24 mouse cellular contexts compared by ENCODE assay signal in genomic region chr12:55023284-55023683, GRCm38 (mm10). TPM values are rescaled to one million over a fixed set of nuclear protein-coding genes. Genes with fewer than 3 reads are reported as not detected.
DNase-seq lines count a peak whose midpoint lies in the region; ATAC-seq and TF ChIP-seq lines count a peak whose summit lies in the region.
"Had no signal": no experiment of that assay in that cellular context is flagged by ENCODE, and none has a peak within 500 bp of the region (broad histone marks: within the 10 kb centered on the region; RNA-seq: fewer than 3 reads in every experiment).

No protein-coding gene starts in this region.

- no peak overlapping the region for H3K4me3 ChIP-seq in lung, embryonic 14.5 days (ENCODE audit: low read depth, low read length)
- H3K4me3 ChIP-seq in lung, embryonic 16.5 days (ENCODE audit: low read length): no peak overlapping the region
- H3K4me3 ChIP-seq: embryonic facial prominence, embryonic 13.5 days; embryonic facial prominence, embryonic 15.5 days; erythroblast, embryonic 14.5 days; forebrain, embryonic 10.5 days; forebrain, embryonic 12.5 days had no signal

- peak; percentile 26 for DNase-seq in lung, embryonic 14.5 days
- no peak for DNase-seq in lung, postnatal 36 days
- no peak for DNase-seq in lung, adult 18-20 months
- DNase-seq: adrenal gland, adult 2 months; adrenal gland, postnatal 10 days; adrenal gland, postnatal 25 days; cerebellum, adult 11 months; cerebellum, adult 18-20 months; cerebellum, adult 8-10 months; cerebellum, adult 9-11 months; cerebellum, postnatal 14 days; cerebellum, postnatal 36 days; embryo, embryonic 11 days had no signal

- no peak overlapping the region for H3K9ac ChIP-seq in lung, embryonic 14.5 days
- no peak overlapping the region for H3K9ac ChIP-seq in lung, embryonic 16.5 days (ENCODE audit: low read length)
- H3K9ac ChIP-seq: embryonic facial prominence, embryonic 13.5 days; embryonic facial prominence, embryonic 15.5 days; forebrain, embryonic 12.5 days had no signal

- H3K4me2 ChIP-seq in lung, embryonic 14.5 days: no peak overlapping the region
- H3K4me2 ChIP-seq in lung, embryonic 16.5 days (ENCODE audit: low read depth, low read length): no peak overlapping the region
- H3K4me2 ChIP-seq: embryonic facial prominence, embryonic 13.5 days; embryonic facial prominence, embryonic 15.5 days; forebrain, embryonic 12.5 days had no signal

- H3K9me3 ChIP-seq in lung, embryonic 14.5 days (ENCODE audit: low read depth, low read length): no peaks in the 10 kb centered on the region
- H3K9me3 ChIP-seq in lung, embryonic 16.5 days (ENCODE audit: control insufficient read depth, low read length): no peaks in the 10 kb centered on the region
- H3K9me3 ChIP-seq: embryonic facial prominence, embryonic 13.5 days; embryonic facial prominence, embryonic 15.5 days; forebrain, embryonic 10.5 days; forebrain, embryonic 12.5 days had no signal

- no peak overlapping the region for H3K27ac ChIP-seq in lung, embryonic 14.5 days (ENCODE audit: low read depth)
- no peak overlapping the region for H3K27ac ChIP-seq in lung, embryonic 16.5 days (ENCODE audit: low read length)
- H3K27ac ChIP-seq: embryonic facial prominence, embryonic 13.5 days; embryonic facial prominence, embryonic 15.5 days; forebrain, embryonic 10.5 days; forebrain, embryonic 12.5 days had no signal

- no peaks in the 10 kb centered on the region for H3K27me3 ChIP-seq in lung, embryonic 14.5 days (ENCODE audit: insufficient read depth, low read length)
- H3K27me3 ChIP-seq in lung, embryonic 16.5 days (ENCODE audit: control insufficient read depth, insufficient read depth, low read depth, low read length): no peaks in the 10 kb centered on the region
- H3K27me3 ChIP-seq: embryonic facial prominence, embryonic 13.5 days; embryonic facial prominence, embryonic 15.5 days; forebrain, embryonic 12.5 days had no signal

- H3K4me1 ChIP-seq in lung, embryonic 14.5 days (ENCODE audit: insufficient read depth): no peaks in the 10 kb centered on the region
- H3K4me1 ChIP-seq in lung, embryonic 16.5 days (replicated peaks; ENCODE audit: control insufficient read depth, insufficient read depth, low read length): no peaks in the 10 kb centered on the region
- H3K4me1 ChIP-seq: embryonic facial prominence, embryonic 13.5 days; embryonic facial prominence, embryonic 15.5 days; forebrain, embryonic 10.5 days; forebrain, embryonic 12.5 days had no signal

- 68% methylated on average over 2 of the region's 2 CpGs for WGBS in lung, embryonic 14.5 days
- 53% methylated on average over 2 of the region's 2 CpGs for WGBS in lung, embryonic 16.5 days

- TF ChIP-seq CTCF in lung, embryonic 14.5 days (IDR thresholded peaks at IDR 0.05; ENCODE audit: low read depth): no peak

- ATAC-seq in lung, embryonic 14.5 days (ENCODE audit: insufficient read depth): no peak
- peak; percentile 36; the same call in 1 of the 2 replicates for ATAC-seq in lung, embryonic 16.5 days (ENCODE audit: low read depth)
- ATAC-seq: forebrain, embryonic 14.5 days; forebrain, embryonic 16.5 days had no signal

- no peaks in the 10 kb centered on the region for H3K36me3 ChIP-seq in lung, embryonic 14.5 days (ENCODE audit: insufficient read depth)
- no peaks in the 10 kb centered on the region for H3K36me3 ChIP-seq in lung, embryonic 16.5 days (ENCODE audit: control insufficient read depth, insufficient read depth, low read length)
- H3K36me3 ChIP-seq: embryonic facial prominence, embryonic 13.5 days; embryonic facial prominence, embryonic 15.5 days; forebrain, embryonic 10.5 days; forebrain, embryonic 12.5 days had no signal

RNA-seq across cellular contexts. Expression of gene Baz1a, which starts 9.1 kb away (rescaled TPM):
- 23.9 and 26.3 TPM in 2 replicates for polyA plus RNA-seq in lung, embryonic 14.5 days (2014; fragmentation: Nextera tagmentation; extraction: Ambion mirVana)
- polyA plus RNA-seq in lung, embryonic 16.5 days (2015; fragmentation: Nextera tagmentation; extraction: Ambion mirVana): 15.6 and 17.7 TPM in 2 replicates

RNA-seq across cellular contexts. Expression of gene Gm20403, which starts 37.0 kb away (rescaled TPM):
- not detected in 2 replicates for polyA plus RNA-seq in lung, embryonic 14.5 days (2014; fragmentation: Nextera tagmentation; extraction: Ambion mirVana)
- not detected in 2 replicates for polyA plus RNA-seq in lung, embryonic 16.5 days (2015; fragmentation: Nextera tagmentation; extraction: Ambion mirVana)
- polyA plus RNA-seq: adrenal gland, adult 2 months; brain, embryonic 14.5 days; C2C12; embryonic facial prominence, embryonic 11.5 days; embryonic facial prominence, embryonic 13.5 days; embryonic facial prominence, embryonic 15.5 days; forebrain, embryonic 10.5 days; forebrain, embryonic 12.5 days; forebrain, embryonic 14.5 days; forebrain, embryonic 16.5 days had no signal

RNA-seq across cellular contexts. Expression of gene 2700097O09Rik, which starts 56.6 kb away (rescaled TPM):
- 34.3 and 36.1 TPM in 2 replicates for polyA plus RNA-seq in lung, embryonic 14.5 days (2014; fragmentation: Nextera tagmentation; extraction: Ambion mirVana)
- 34.5 and 38.9 TPM in 2 replicates for polyA plus RNA-seq in lung, embryonic 16.5 days (2015; fragmentation: Nextera tagmentation; extraction: Ambion mirVana)

RNA-seq across cellular contexts. Expression of gene Srp54a, which starts 56.8 kb away (rescaled TPM):
- polyA plus RNA-seq in lung, embryonic 14.5 days (2014; fragmentation: Nextera tagmentation; extraction: Ambion mirVana): 156 and 163 TPM in 2 replicates
- 169 and 177 TPM in 2 replicates for polyA plus RNA-seq in lung, embryonic 16.5 days (2015; fragmentation: Nextera tagmentation; extraction: Ambion mirVana)
